Mouse (Mus musculus) embryonic facial prominence, embryonic 15.5 days (tissue): ENCODE results near the gene Lck. TPM values are rescaled to one million over a fixed set of nuclear protein-coding genes. Genes with fewer than 3 reads are reported as not detected.

Experiments used
- ATAC-seq: fragments of 200-750 bp; cut with Nextera tagmentation; 2 replicates; pipeline ENCODE4 v1.8.0; 2017; ENCODE audit warnings: low read depth, moderate TSS enrichment; ENCODE audit not compliant: insufficient number of reproducible peaks, low FRiP score, low TSS enrichment
- H3K27ac ChIP-seq: fragments of 300-500 bp; sonication (generic); replicated peaks from 2 replicates; pipeline ENCODE4 v1.5.1; 2015; ENCODE audit warnings: mild to moderate bottlenecking, inconsistent platforms
- H3K27me3 ChIP-seq: fragments of 300-500 bp; sonication (generic); 2 replicates; pipeline ENCODE4 v1.6.1; 2015; ENCODE audit warnings: inconsistent platforms
- H3K36me3 ChIP-seq: fragments of 300-500 bp; sonication (generic); 2 replicates; pipeline ENCODE4 v1.6.1; 2015; ENCODE audit warnings: mild to moderate bottlenecking, inconsistent platforms
- H3K4me1 ChIP-seq: fragments of 300-500 bp; sonication (generic); 2 replicates; pipeline ENCODE4 v1.6.1; 2015; ENCODE audit warnings: inconsistent platforms
- H3K4me2 ChIP-seq: fragments of 300-500 bp; sonication (generic); replicated peaks from 2 replicates; pipeline ENCODE4 v1.6.1; 2015; ENCODE audit warnings: mild to moderate bottlenecking, inconsistent platforms
- H3K4me3 ChIP-seq: fragments of 300-500 bp; sonication (generic); replicated peaks from 2 replicates; pipeline ENCODE4 v1.5.1; 2015; ENCODE audit warnings: mild to moderate bottlenecking, inconsistent platforms
- H3K9ac ChIP-seq: fragments of 300-500 bp; sonication (generic); 2 replicates; pipeline ENCODE4 v1.6.1; 2015; ENCODE audit warnings: inconsistent platforms
- H3K9me3 ChIP-seq: fragments of 300-500 bp; sonication (generic); replicated peaks from 2 replicates; pipeline ENCODE4 v1.6.1; 2016; ENCODE audit warnings: inconsistent platforms
- WGBS: fragments of 180-500 bp; shearing (Covaris S2); methylation state at CpG from one replicate; pipeline ENCODE4 v1.1.7; 2015; 5-methylcytosine and 5-hydroxymethylcytosine counted together
- polyA plus RNA-seq: library from polyadenylated mRNA; unstranded; fragments of >200 nt; fragmentation: Nextera tagmentation; extraction: Ambion mirVana; gene quantifications from 2 replicates; pipeline ENCODE4 v1.2.1, GENCODE M21; 2015

The Lck gene
- polyA plus RNA-seq, 1 experiment from 2014 or later = 6.8 TPM

DNA sequence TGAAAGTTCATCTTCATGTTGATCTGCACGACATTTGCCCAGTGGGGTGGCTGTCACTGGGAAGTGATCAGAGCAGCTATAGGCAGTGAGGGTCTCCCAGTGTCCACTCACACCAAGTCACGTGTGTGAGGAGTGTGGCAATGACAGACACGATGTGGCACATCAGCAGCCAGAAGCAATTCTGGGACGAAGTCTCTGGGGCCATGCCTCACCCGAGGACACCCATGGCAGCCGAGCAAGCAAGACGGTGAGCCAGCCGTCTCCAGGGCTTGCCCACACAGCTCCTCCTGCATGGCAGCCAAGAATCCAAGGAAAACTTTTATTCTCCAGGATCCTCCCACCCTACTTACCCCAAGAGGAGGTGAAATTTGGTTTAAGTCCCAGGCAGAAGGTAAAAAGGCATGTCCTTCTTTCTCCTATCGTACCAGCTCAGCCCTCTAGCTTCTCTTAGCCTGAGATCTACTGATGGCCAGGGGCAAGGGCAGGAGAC, 42.4 kb upstream of the Lck start:
- H3K36me3 ChIP-seq = peaks cover 22% of the 10 kb centered on the region; the same call in 1 of the 2 replicates
- 83% methylated on average over 9 of the region's 9 CpGs for WGBS
- H3K9me3 ChIP-seq = no peaks in the 10 kb centered on the region
- no peak overlapping the region for H3K27ac ChIP-seq
- H3K4me1 ChIP-seq = peaks cover 20% of the 10 kb centered on the region
- no peak overlapping the region for H3K9ac ChIP-seq
- no peak overlapping the region for H3K4me2 ChIP-seq
- H3K4me3 ChIP-seq = no peak overlapping the region
- no peaks in the 10 kb centered on the region for H3K27me3 ChIP-seq
- ATAC-seq = no peak

DNA sequence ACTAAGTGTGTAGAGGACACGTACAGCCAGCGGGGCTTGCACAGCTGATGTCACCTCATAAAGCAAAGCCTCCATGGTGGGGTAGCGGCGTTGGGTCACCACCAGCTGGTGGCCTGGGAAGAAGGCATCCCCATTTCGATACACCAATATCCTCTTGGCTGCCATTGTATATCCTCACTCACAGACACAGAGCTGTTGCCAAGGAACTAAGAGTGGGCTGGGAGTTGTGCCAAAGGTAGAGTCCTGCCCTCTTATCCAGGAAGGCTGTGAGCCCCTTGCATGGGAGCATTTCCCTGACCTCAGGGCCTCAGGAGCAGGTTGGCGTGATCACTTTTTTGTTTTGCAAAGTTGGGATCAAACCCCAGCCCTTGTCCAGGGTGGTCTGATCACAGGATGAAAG, 40.7 kb upstream of the Lck start, which contains the start of gene Dcdc2b:
Dcdc2b (minus strand) TSS at position 165 of the 400 bp plus-strand sequence.
- 89% methylated on average over 6 of the region's 6 CpGs for WGBS
- Histone ChIP-seq H3K27ac (no peak within 1 kb of the TSS), H3K9me3 (no peaks in the 10 kb centered on the region), H3K27me3 (no peaks in the 10 kb centered on the region), H3K4me2 (no peak within 1 kb of the TSS), H3K36me3 (peaks cover 21% of the 10 kb centered on the region; the same call in 1 of the 2 replicates), H3K9ac (no peak within 1 kb of the TSS), H3K4me1 (peaks cover 17% of the 10 kb centered on the region), H3K4me3 (no peak within 1 kb of the TSS)
- no peak for ATAC-seq

- Histone ChIP-seq H3K9ac (no peak overlapping the region), H3K4me1 (0 out of 2 replicates have a peak, but pooled peaks cover 10% of the 10 kb centered on the region), H3K27ac (no peak overlapping the region), H3K4me2 (no peak overlapping the region), H3K36me3 (peaks cover 33% of the 10 kb centered on the region), H3K9me3 (no peaks in the 10 kb centered on the region), H3K27me3 (no peaks in the 10 kb centered on the region), H3K4me3 (no peak overlapping the region)
- WGBS = 51% methylated on average over 4 of the region's 4 CpGs
- no peak for ATAC-seq
Measured at GRCm38 (mm10) chr4:129610472-129610871, 37.0 kb upstream of the Lck start.

DNA sequence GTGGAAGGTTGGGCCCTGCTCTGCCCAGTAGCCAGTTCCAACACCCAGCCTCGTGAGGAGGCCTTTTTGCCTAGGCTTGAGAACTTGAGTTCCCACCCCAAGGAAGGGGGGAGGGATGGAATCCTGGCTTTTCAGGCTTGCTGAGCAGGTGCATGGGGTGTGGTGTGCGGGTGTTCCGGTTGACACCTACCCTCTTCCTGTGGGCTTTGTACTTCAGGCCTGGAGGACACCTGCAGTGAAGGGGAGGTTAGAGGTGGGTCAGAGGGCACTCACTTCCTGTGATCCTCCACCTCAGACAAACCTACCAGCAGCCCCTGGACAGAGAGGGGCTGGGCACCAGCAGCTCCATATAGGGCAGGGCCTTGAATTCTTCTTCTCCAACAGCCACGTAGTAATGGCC, 36.6 kb upstream of the Lck start:
- no peak overlapping the region for H3K4me3 ChIP-seq
- 0 out of 2 replicates have a peak, but pooled peaks cover 10% of the 10 kb centered on the region for H3K4me1 ChIP-seq
- H3K4me2 ChIP-seq = no peak overlapping the region
- WGBS = 69% methylated on average over 4 of the region's 4 CpGs
- no peak overlapping the region for H3K9ac ChIP-seq
- H3K27me3 ChIP-seq = no peaks in the 10 kb centered on the region
- no peak overlapping the region for H3K27ac ChIP-seq
- ATAC-seq = no peak
- no peaks in the 10 kb centered on the region for H3K9me3 ChIP-seq
- H3K36me3 ChIP-seq = peaks cover 36% of the 10 kb centered on the region

DNA sequence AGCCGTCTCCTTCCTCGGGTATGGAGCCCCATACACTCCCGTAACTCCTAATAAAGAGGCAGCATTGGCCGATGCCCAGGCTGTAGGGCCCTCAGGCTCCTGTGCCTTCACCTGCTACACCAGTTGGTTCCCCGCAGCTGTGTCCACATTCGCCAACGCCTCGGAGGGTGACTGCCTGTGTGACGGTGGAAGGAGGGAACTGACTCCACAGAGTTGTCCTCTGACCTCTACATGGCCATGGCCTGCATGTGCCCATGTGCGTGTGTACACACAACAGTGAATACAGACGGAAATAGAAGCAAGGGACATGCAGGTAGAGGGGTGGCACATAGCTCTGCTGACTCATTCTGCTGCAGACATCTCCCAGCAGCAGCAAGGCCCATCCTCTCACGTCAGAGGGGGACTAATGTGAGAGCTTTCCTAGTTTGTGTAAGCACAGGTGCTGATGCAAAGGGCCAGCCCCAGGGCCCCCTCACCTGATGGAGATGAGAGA, 35.7 kb upstream of the Lck start:
- Histone ChIP-seq H3K27me3 (no peaks in the 10 kb centered on the region), H3K4me1 (0 out of 2 replicates have a peak, but pooled peaks cover 7% of the 10 kb centered on the region), H3K9me3 (no peaks in the 10 kb centered on the region), H3K4me3 (no peak overlapping the region), H3K36me3 (peaks cover 45% of the 10 kb centered on the region), H3K9ac (no peak overlapping the region), H3K4me2 (no peak overlapping the region), H3K27ac (no peak overlapping the region)
- WGBS = 81% methylated on average over 12 of the region's 12 CpGs
- ATAC-seq = no peak

DNA sequence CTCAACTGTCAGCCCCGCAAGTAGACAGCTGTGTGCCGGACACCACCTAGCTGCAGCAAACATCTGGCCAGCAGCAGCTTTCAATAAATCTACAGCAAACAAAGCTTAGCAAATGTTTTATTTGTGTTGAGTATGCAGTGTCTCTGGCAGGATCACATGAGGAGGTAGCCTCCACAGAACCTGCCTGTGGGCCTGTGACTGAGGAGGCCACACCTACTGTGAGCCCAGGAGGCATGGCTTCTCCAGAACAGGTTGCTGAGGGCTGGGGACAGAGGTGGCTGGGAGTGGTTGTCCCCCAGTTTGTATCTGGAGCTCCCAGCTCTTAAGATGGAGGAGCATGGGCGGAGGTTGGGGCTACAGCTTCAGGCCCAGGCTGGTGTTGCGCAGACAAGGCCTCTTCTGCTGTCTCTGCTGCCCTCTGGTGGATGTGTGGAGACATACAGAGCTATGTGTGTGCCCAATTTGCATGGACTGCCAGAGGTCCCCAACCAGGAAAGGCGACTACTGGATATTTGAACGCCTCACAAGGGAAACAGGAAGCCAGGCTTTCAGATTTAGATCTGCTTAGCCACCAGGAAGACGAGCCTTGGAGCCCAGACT, 35.1 kb upstream of the Lck start:
- H3K4me2 ChIP-seq = no peak overlapping the region
- H3K36me3 ChIP-seq = peaks cover 51% of the 10 kb centered on the region
- no peak overlapping the region for H3K4me3 ChIP-seq
- H3K9me3 ChIP-seq = no peaks in the 10 kb centered on the region
- peak; percentile 77 for ATAC-seq
- H3K9ac ChIP-seq = peak overlapping the region; percentile 10; the same call in 1 of the 2 replicates
- no peaks in the 10 kb centered on the region for H3K27me3 ChIP-seq
- WGBS = 30% methylated on average over 7 of the region's 7 CpGs
- H3K4me1 ChIP-seq = 0 out of 2 replicates have a peak, but pooled peaks cover 4% of the 10 kb centered on the region
- 0 out of 2 replicates have a peak overlapping the region, but pooled peaks have one; percentile 25 for H3K27ac ChIP-seq

DNA sequence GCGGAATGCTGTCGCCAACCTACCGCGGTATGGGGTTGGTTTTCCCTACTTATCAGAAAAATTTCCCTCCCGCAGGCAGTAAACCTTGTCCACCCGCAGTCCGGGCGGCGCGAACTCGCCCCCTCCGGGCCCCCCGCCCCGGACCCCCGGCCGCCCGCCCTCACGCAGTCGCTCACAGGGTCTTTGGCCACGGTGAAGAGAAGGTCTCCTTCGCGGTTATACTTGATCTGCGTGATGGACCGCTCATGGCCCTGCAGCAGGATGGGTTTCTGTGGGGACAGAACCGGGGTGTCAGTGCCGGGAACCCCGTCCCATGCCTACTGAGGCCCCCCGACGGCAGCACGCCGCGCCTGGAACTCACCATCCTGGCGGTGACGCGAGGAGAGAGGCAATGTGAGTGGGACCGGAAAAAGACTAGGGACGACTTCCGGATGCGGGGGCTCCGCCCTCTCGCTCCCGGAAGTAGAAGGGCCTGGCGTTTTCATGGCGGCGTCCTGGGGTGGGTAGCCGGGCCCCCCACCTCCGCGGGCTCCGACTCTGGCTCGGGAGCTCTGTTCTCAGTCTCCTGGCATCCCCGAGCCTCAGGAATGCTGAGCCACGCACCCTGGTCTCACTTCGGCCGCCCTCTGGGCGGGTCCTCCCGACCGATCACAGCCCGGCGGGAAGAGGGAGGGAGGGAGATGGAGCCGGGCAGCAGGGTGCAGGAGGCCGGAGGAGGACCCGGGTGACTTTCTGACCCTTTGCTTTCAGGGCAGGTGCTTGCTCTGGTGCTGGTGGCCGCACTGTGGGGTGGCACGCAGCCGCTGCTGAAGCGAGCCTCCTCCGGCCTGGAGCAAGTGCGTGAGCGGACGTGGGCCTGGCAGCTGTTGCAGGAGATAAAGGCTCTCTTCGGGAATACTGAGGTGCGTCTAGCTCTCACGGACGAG, 27.1 kb upstream of the Lck start, which contains the start of the genes Eif3i and Tmem234:
Eif3i (minus strand) TSS at position 416 of the 926 bp plus-strand sequence.
Tmem234 (plus strand) TSS at position 436 of the 926 bp plus-strand sequence.
- Histone ChIP-seq H3K9me3 (no peaks in the 10 kb centered on the region), H3K4me3 (peak within 1 kb of the TSS; percentile 99), H3K36me3 (peaks cover 64% of the 10 kb centered on the region), H3K4me1 (peaks cover 34% of the 10 kb centered on the region), H3K27me3 (no peaks in the 10 kb centered on the region), H3K27ac (peak within 1 kb of the TSS; percentile 73), H3K4me2 (peak within 1 kb of the TSS; percentile 77), H3K9ac (peak within 1 kb of the TSS; percentile 94)
- ATAC-seq = peak; percentile 86
- under 1% methylated on average over 69 of the region's 74 CpGs for WGBS

DNA sequence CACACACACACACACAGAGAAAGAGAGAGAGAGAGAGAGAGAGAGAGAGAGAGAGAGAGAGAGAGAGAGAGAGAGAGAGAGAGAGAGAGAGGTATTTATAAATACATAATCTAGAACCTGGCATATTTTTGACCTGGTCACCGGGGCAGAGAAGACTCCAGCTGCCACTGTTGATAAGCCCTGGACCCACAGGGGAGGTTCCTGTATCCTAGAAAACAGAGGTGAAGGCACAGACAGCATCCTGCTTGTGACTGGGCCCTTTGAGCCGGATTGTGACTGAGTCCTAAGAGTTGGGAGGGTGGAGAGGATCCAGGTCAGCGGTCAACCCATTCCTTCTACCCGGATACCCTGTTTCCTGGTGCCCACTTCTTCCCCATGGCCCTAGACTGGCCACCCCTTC, 15.4 kb upstream of the Lck start:
- H3K36me3 ChIP-seq = peaks cover 35% of the 10 kb centered on the region
- ATAC-seq = no peak
- WGBS = 82% methylated on average over 4 of the region's 4 CpGs
- H3K4me2 ChIP-seq = no peak overlapping the region
- H3K4me3 ChIP-seq = no peak overlapping the region
- H3K27me3 ChIP-seq = no peaks in the 10 kb centered on the region
- no peaks in the 10 kb centered on the region for H3K9me3 ChIP-seq
- no peak overlapping the region for H3K27ac ChIP-seq
- H3K9ac ChIP-seq = no peak overlapping the region
- peaks cover 8% of the 10 kb centered on the region; the same call in 1 of the 2 replicates for H3K4me1 ChIP-seq

DNA sequence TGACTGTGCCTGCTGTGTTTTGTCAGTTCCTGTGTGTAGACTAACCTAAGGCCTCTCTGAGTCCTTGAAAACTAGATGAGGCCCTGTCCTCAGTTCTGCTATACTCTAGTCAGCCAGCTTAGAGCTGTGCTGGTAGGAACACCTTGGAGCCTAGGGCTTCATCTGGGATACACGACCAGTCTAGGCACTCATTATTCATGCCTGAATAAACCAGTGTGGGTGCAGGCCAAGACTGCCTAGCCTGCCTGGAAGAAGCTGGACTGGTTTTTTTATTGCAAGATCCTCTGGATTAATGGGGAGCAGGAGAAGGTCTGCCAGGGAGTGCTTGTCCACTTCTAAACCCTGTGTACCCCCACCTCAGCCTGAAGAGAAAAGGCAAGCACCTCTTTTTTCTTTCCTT, 13.5 kb upstream of the Lck start:
- ATAC-seq = no peak
- Histone ChIP-seq H3K36me3 (peaks cover 18% of the 10 kb centered on the region), H3K27ac (no peak overlapping the region), H3K4me3 (no peak overlapping the region), H3K9me3 (no peaks in the 10 kb centered on the region), H3K4me1 (peaks cover 8% of the 10 kb centered on the region; the same call in 1 of the 2 replicates), H3K9ac (no peak overlapping the region), H3K4me2 (no peak overlapping the region), H3K27me3 (no peaks in the 10 kb centered on the region)
- 56% methylated on average over 1 of the region's 1 CpGs for WGBS

GRCm38 (mm10) chr4:129585773-129586172, 12.3 kb upstream of the Lck start:
- Histone ChIP-seq H3K9ac (no peak overlapping the region), H3K36me3 (peaks cover 6% of the 10 kb centered on the region), H3K27me3 (no peaks in the 10 kb centered on the region), H3K4me1 (peaks cover 8% of the 10 kb centered on the region; the same call in 1 of the 2 replicates), H3K27ac (0 out of 2 replicates have a peak overlapping the region, but pooled peaks have one; percentile 58), H3K4me3 (peak overlapping the region; percentile 50; the same call in 1 of the 2 replicates), H3K4me2 (peak overlapping the region; percentile 72), H3K9me3 (no peaks in the 10 kb centered on the region)
- ATAC-seq = no peak
- WGBS = 69% methylated on average over 9 of the region's 9 CpGs
